Mouse (Mus musculus) thymus, postnatal 25 days (tissue): ENCODE results near the gene Mtfmt.

ENCODE experiments used
- DNase-seq: peaks from one replicate; pipeline ENCODE4 v3.0.0; 2022

Gene Mtfmt

GRCm38 (mm10) chr9:65435671-65436301, at the start of gene Mtfmt:
Gene Mtfmt (plus strand): TSS chr9:65435782.
- peak; percentile 98 for DNase-seq

- DNase-seq: no peak
Measured at GRCm38 (mm10) chr9:65386373-65387140, 49.0 kb upstream of the Mtfmt start.

GRCm38 (mm10) chr9:65390752-65391612, 44.6 kb upstream of the Mtfmt start:
- DNase-seq: no peak

- no peak for DNase-seq
Measured at GRCm38 (mm10) chr9:65391613-65391964, 44.0 kb upstream of the Mtfmt start, which contains the start of gene Kbtbd13. Gene Kbtbd13 (minus strand): TSS chr9:65391652.

GRCm38 (mm10) chr9:65392638-65393364, 42.8 kb upstream of the Mtfmt start:
- DNase-seq: peak; percentile 60

GRCm38 (mm10) chr9:65393606-65394005, 42.0 kb upstream of the Mtfmt start:
- DNase-seq: no peak

- no peak for DNase-seq
Measured at GRCm38 (mm10) chr9:65394360-65394759, 41.2 kb upstream of the Mtfmt start.

- DNase-seq: peak; percentile 59
Measured at GRCm38 (mm10) chr9:65398279-65398678, 37.3 kb upstream of the Mtfmt start, which contains the start of gene Rasl12. Gene Rasl12 (plus strand): TSS chr9:65398506.

- no peak for DNase-seq
Measured at GRCm38 (mm10) chr9:65399934-65400333, 35.6 kb upstream of the Mtfmt start.

GRCm38 (mm10) chr9:65404331-65405183, 31.0 kb upstream of the Mtfmt start:
- DNase-seq: no peak

GRCm38 (mm10) chr9:65405184-65405449, 30.5 kb upstream of the Mtfmt start:
- no peak for DNase-seq

GRCm38 (mm10) chr9:65407327-65407726, 28.3 kb upstream of the Mtfmt start:
- DNase-seq: no peak

- no peak for DNase-seq
Measured at GRCm38 (mm10) chr9:65407861-65408260, 27.7 kb upstream of the Mtfmt start.

- DNase-seq: no peak
Measured at GRCm38 (mm10) chr9:65408871-65409295, 26.7 kb upstream of the Mtfmt start.

GRCm38 (mm10) chr9:65410378-65410777, 25.2 kb upstream of the Mtfmt start:
- DNase-seq: no peak

GRCm38 (mm10) chr9:65411326-65411725, 24.3 kb upstream of the Mtfmt start:
- no peak for DNase-seq

GRCm38 (mm10) chr9:65417738-65418137, 17.8 kb upstream of the Mtfmt start:
- no peak for DNase-seq

- no peak for DNase-seq
Measured at GRCm38 (mm10) chr9:65419633-65420032, 15.9 kb upstream of the Mtfmt start.

- no peak for DNase-seq
Measured at GRCm38 (mm10) chr9:65422760-65423501, 12.7 kb upstream of the Mtfmt start, which contains the start of gene Slc51b. Gene Slc51b (minus strand): TSS chr9:65422955.

GRCm38 (mm10) chr9:65424393-65424792, 11.2 kb upstream of the Mtfmt start:
- no peak for DNase-seq

GRCm38 (mm10) chr9:65427511-65427910, 8.1 kb upstream of the Mtfmt start:
- DNase-seq: no peak
